Mouse (Mus musculus): ENCODE measurements around the gene Zg16. TPM values are rescaled to one million over a fixed set of nuclear protein-coding genes. Genes with fewer than 3 reads are reported as not detected.
"Not testable (repeated sequence)": the region's sequence is repeated elsewhere in the genome, so short reads cannot be mapped to it uniquely, and the experiment has no call there.

Zg16 gene
- not detected for total RNA-seq (2021)
- long read RNA-seq, experiment 1, partial matches to known transcripts = 0 of 5 reads
- long read RNA-seq, experiment 1, other reads (novel, unspliced or antisense) = 5 of 5 reads
- long read RNA-seq, experiment 2, partial matches to known transcripts = 0 of 3 reads
- long read RNA-seq, experiment 2, other reads (novel, unspliced or antisense) = 3 of 3 reads

- not testable (repeated sequence) for H3K27ac ChIP-seq
These were observed at the start of gene Zg16 for GRCm38 (mm10) chr7:127087278-127088010. Gene Zg16, minus strand, starts transcription at chr7:127087328.

GRCm38 (mm10) chr7:127136181-127137071, 49.3 kb upstream of the Zg16 start:
- H3K4me3 ChIP-seq = no peak overlapping the region
- H3K27ac ChIP-seq = no peak overlapping the region
- DNase-seq (ENCODE audit: low spot score in 2 of 2) = no peak
- TF ChIP-seq CTCF (conservative IDR thresholded peaks at IDR 0.05) = no peak

More at GRCm38 (mm10) chr7:127087278-127088010, at the start of gene Zg16:
- not testable (repeated sequence) for DNase-seq (ENCODE audit: low spot score in 2 of 2); H3K4me3 ChIP-seq

GRCm38 (mm10) chr7:127134821-127135447, 47.8 kb upstream of the Zg16 start:
- no peak for TF ChIP-seq CTCF (conservative IDR thresholded peaks at IDR 0.05)
- no peak for DNase-seq (ENCODE audit: low spot score in 2 of 2)
- H3K4me3 ChIP-seq = no peak overlapping the region
- no peak overlapping the region for H3K27ac ChIP-seq

GRCm38 (mm10) chr7:127133125-127133524, 46.0 kb upstream of the Zg16 start:
- peak overlapping the region; percentile 29; the same call in 1 of the 2 replicates for H3K27ac ChIP-seq
- H3K4me3 ChIP-seq = no peak overlapping the region
- TF ChIP-seq CTCF (conservative IDR thresholded peaks at IDR 0.05) = no peak
- DNase-seq (ENCODE audit: low spot score in 2 of 2) = no peak

- TF ChIP-seq CTCF (conservative IDR thresholded peaks at IDR 0.05) = peak; percentile 84
- DNase-seq (ENCODE audit: low spot score in 2 of 2) = peak; percentile 63 to 70
- peak overlapping the region; percentile 61 for H3K27ac ChIP-seq
- no peak overlapping the region for H3K4me3 ChIP-seq
These were observed 42.5 kb upstream of the Zg16 start for GRCm38 (mm10) chr7:127129638-127130037.

- Histone ChIP-seq H3K4me3 (no peak within 1 kb of the TSS), H3K27ac (no peak within 1 kb of the TSS)
- no peak for DNase-seq (ENCODE audit: low spot score in 2 of 2)
- TF ChIP-seq CTCF (conservative IDR thresholded peaks at IDR 0.05) = no peak
These were observed 34.8 kb upstream of the Zg16 start, which contains the start of gene Qprt for GRCm38 (mm10) chr7:127121911-127122270. Gene Qprt, minus strand, starts transcription at chr7:127122226.

- DNase-seq (ENCODE audit: low spot score in 2 of 2) = no peak
- Histone ChIP-seq H3K4me3 (no peak overlapping the region), H3K27ac (no peak overlapping the region)
- TF ChIP-seq CTCF (conservative IDR thresholded peaks at IDR 0.05) = no peak
These were observed 34.2 kb upstream of the Zg16 start for GRCm38 (mm10) chr7:127121061-127121910.

- TF ChIP-seq CTCF (conservative IDR thresholded peaks at IDR 0.05) = no peak
- no peak overlapping the region for H3K27ac ChIP-seq
- no peak overlapping the region for H3K4me3 ChIP-seq
- no peak for DNase-seq (ENCODE audit: low spot score in 2 of 2)
These were observed 31.7 kb upstream of the Zg16 start for GRCm38 (mm10) chr7:127118671-127119445.

- peak; percentile 66 for TF ChIP-seq CTCF (conservative IDR thresholded peaks at IDR 0.05)
- Histone ChIP-seq H3K4me3 (no peak overlapping the region), H3K27ac (no peak overlapping the region)
- DNase-seq (ENCODE audit: low spot score in 2 of 2) = no peak
These were observed 30.8 kb upstream of the Zg16 start for GRCm38 (mm10) chr7:127117948-127118347.

GRCm38 (mm10) chr7:127116331-127116935, 29.3 kb upstream of the Zg16 start:
- H3K27ac ChIP-seq = peak overlapping the region; percentile 64; the same call in 1 of the 2 replicates
- peak in 1 of 2 experiments; percentile 43 for DNase-seq (ENCODE audit: low spot score in 2 of 2)

GRCm38 (mm10) chr7:127114920-127115319, 27.8 kb upstream of the Zg16 start:
- Histone ChIP-seq H3K4me3 (no peak overlapping the region), H3K27ac (no peak overlapping the region)
- no peak for DNase-seq (ENCODE audit: low spot score in 2 of 2)
- TF ChIP-seq CTCF (conservative IDR thresholded peaks at IDR 0.05) = no peak

More at GRCm38 (mm10) chr7:127116331-127116935, 29.3 kb upstream of the Zg16 start:
- H3K4me3 ChIP-seq = no peak overlapping the region
- no peak for TF ChIP-seq CTCF (conservative IDR thresholded peaks at IDR 0.05)

Data from layer of hippocampus, adult 2 months (tissue).